Mouse (Mus musculus): ENCODE data around the gene Pcsk2. TPM values are rescaled to one million over a fixed set of nuclear protein-coding genes. Genes with fewer than 3 reads are reported as not detected.

Gene Pcsk2
- total RNA-seq, 2 experiments from 2014 or later: not detected

DNA sequence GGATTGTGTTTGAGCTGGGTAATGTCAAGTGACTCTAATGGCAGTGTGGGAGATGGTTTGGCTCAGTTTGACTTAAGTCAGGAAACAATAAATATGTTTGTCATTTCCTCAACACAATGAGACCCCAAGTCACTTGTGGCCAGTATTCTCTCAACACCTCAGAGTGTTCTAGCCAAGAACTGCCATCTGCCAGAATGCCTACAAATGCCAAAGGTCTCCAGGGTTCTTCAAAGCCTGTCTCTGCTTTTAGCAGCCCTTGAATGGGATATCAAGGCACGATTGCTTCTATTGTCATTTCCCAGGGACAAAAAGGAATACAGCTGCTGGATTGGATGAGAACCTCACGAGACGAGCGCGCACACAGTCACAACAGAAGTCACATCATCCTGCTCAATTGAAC, 100.0 kb downstream of the Pcsk2 start:
- DNase-seq: no peak

DNA sequence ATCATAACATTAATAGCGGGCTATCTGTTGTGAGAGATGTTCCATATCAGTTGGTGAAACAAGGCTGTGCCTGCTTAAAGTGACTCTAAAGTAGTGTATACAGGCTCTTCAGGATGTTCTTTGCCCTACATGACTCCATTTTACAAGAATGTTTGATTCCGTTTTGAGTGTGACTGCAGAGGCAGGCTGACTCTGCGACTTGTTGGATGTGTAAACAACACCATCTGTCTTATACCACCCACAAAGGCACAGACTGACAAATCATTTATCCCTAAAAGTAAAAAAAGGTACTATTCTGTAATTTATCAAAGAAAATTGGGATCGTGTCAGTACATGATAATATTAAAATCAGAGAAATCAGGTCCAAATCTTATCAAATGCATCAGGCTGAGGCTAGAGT, 108.7 kb downstream of the Pcsk2 start:
- DNase-seq: no peak

DNA sequence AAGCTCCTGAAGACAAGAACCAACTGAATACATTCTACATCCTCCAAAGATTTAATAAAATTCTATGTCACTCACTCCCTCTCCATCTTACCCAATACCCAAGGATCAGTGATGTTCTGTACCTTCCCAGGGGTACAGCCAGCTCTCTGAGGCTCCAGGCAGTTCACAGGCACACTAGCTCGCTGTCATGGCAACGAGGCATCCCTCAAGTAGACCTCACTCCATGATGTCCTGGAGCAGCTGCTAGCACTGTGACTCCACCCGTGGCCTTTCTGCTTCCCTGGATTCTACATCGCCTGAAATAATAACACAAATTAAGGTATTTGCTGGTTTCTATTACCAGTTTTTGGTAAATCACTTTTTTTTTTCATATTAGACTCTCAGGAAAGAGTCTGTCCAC, 111.0 kb downstream of the Pcsk2 start:
- DNase-seq: no peak

- DNase-seq: no peak
Measured at GRCm38 (mm10) chr2:143666785-143667184, 120.8 kb downstream of the Pcsk2 start.

- no peak for DNase-seq
Measured at GRCm38 (mm10) chr2:143677869-143678268, 131.9 kb downstream of the Pcsk2 start.

- DNase-seq: no peak
Measured at GRCm38 (mm10) chr2:143679513-143679912, 133.6 kb downstream of the Pcsk2 start.

GRCm38 (mm10) chr2:143681873-143682555, 136.1 kb downstream of the Pcsk2 start:
- DNase-seq: no peak

GRCm38 (mm10) chr2:143683513-143683912, 137.6 kb downstream of the Pcsk2 start:
- DNase-seq: no peak

DNA sequence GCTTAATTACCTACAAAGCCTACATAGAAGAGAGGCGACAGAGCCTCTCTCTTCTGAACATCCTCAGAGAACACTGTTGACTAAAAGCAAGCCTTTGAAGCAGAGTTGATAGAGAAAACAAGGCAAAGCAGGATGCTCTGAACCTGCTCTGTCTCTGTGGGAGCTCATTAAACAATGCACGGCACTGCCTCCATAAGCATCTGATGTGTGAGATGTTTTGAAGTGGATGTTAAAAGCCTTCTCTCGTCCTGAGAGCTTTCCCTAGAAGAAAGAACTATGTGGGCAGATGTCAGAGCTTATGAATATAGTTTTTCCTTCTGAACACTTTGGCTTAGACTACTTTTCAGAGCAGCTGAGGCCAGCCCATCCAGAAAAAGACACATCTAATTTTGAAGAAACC, 145.3 kb downstream of the Pcsk2 start:
- no peak for DNase-seq

- no peak for DNase-seq
Measured at GRCm38 (mm10) chr2:143696026-143696557, 150.1 kb downstream of the Pcsk2 start.

- DNase-seq: no peak
Measured at GRCm38 (mm10) chr2:143696704-143697103, 150.7 kb downstream of the Pcsk2 start.

GRCm38 (mm10) chr2:143701141-143701540, 155.2 kb downstream of the Pcsk2 start:
- DNase-seq: no peak

DNA sequence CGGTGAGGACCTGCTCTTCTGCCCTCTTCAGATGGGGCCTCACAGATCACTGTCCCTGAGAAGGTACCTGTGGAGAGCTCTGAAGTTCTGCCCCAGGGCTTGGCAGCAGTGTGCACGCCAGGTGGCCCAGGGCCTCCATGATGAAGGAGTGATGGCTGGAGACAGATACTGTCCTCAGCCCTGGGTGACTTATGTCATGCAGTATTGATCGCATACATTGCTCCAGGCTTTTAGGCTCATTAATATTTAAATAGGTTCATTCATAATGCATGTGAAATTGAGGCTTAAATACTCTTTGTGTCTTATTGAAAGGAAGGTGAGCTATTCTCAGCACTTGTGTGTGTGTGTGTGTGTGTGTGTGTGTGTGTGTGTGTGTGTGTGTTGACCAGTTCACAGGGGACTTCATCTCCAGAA, 157.0 kb downstream of the Pcsk2 start:
- DNase-seq: no peak

- DNase-seq: no peak
Measured at GRCm38 (mm10) chr2:143708205-143708604, 162.2 kb downstream of the Pcsk2 start.

DNA sequence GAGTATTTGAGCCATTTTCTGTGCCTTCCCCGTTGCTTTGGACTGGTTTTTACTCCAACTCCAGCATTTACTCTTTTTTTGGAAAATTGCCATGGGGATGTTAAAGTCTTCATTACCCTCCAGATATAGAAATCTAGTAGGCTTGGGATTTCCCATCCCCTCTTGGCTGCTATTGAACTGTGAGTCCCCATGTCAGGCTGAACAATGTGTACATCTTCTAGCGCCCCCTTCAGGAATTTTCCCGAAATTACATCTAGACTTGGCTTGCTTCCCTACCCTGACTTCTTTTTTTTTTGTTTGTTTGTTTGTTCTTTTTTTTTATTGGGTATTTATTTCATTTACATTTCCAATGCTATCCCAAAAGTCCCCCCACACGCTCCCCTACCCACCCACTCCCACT, 163.3 kb downstream of the Pcsk2 start:
- DNase-seq: no peak

- DNase-seq: no peak
Measured at GRCm38 (mm10) chr2:143709979-143710378, 164.0 kb downstream of the Pcsk2 start.

DNA sequence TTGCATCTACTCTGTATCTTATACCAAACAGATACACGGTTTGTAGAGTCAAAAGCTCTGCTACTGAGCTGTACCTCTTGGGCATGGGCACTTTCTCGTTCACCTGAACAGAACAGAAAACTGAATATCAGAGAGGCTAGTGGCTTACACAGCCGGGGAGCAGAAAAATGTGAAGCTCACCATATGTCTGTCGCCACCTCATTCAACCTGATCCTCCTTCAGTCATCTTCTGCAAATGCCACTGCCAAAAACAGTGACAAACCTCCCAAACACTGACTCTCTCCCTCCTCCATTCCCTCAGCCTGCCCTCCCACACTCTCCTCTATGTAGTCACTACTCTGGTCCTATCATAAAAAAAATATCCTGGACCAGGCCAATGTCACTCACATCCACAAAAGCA, 165.9 kb downstream of the Pcsk2 start:
- no peak for DNase-seq

GRCm38 (mm10) chr2:143712901-143713300, 166.9 kb downstream of the Pcsk2 start:
- no peak for DNase-seq

DNA sequence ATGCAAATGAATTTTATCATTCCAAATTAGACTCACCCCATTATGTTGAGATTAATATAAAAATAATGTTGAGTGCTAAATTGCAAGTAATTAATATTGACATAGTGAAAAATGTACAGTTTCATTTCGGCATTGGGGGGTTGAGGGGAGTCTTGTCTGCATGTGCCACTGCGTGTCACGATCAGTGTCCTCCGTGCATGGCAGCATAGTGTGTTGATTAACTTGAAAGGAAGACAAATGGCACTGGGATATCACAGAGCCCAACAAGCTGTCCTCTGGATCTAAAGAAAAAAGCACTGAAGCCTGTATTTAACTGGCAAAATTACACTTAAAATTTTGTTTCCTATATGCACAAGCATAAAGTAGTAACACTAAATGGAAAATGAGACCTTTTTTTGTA, 167.9 kb downstream of the Pcsk2 start:
- no peak for DNase-seq

DNA sequence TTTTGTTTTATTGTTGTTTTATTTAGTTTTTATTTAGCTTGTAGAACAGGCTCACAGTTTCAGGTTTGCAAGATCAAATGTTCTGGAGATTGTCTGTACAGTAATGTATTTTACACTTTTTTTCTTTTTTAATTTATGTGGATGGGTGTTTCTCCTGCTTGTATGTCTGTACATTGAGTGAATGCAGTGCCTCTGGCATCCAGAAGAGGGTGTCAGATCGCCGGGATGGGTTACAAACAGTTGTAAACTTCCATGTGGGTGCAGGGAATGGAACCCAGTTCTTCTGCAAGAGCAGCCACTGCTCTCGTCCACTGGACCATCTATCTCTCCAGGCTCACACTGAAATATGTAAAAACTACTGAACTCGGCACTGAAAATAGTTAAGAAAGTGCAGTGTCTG, 169.2 kb downstream of the Pcsk2 start:
- no peak for DNase-seq

DNA sequence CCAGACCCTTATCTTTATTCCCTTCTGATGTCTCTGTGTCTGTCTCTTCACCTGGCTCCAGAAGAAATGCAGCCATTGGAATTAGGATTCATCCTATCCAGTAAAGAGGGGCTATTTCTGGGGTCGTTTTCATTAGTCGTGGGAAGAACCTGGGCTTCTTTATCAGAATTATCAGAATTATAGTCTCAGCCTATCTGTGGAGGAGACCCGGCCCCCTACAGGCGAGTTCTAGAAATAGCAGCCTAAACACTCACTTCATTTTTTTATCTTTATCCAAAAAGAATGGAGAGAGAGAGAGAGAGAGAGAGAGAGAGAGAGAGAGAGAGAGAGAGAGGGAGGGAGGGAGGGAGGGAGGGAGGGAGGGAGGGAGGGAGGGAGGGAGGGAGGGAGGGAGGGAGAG, 177.3 kb downstream of the Pcsk2 start:
- DNase-seq: no peak

GRCm38 (mm10) chr2:143724101-143724500, 178.1 kb downstream of the Pcsk2 start:
- no peak for DNase-seq

GRCm38 (mm10) chr2:143724720-143725119, 178.8 kb downstream of the Pcsk2 start:
- DNase-seq: no peak

- DNase-seq: no peak
Measured at GRCm38 (mm10) chr2:143732501-143732900, 186.5 kb downstream of the Pcsk2 start.
